Mouse (Mus musculus): ENCODE data around the gene Rbm33.
A peak's percentile ranks its signal among the peaks of the same experiment; 100 is the strongest.

Gene Rbm33

DNA sequence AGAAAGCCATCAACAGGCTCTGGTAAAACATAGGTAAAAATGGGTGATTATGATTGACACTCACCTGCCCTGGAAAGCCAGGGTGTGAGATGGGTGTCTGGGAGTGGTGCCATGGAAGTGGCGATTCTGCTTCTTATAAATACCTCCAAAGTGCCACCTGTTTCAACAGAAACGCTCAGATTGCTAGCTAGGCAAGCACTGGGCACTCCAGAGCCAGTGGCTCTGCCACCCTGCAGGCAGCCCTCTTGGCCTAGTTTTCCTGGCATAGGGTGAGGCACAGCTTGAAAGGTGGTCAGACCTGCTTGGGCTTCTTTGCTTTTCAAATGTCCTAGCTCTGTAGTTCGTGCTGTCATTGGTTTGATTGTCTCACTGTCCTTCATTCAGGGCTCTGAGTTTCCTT is 97.2 kb downstream of the Rbm33 start:
- peak; percentile 33 for DNase-seq

DNA sequence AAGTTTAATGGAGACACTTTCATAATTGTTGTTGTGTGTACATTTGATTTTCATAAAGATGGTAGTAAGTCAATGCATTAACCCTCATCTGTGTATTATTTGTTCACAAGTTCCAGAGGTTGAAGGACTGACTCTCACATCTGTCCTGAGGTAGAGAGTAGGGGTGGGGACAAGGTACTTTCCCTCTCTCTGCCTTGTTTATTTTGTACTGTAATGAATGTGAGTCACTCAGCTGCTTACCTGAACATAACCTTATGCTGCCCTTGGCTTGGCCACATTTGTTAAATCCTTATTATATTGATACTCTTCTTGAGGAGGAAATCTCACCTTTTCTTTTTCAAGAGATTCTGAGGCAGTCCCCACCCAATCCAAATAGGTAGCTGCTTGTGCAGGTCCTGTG is 99.1 kb downstream of the Rbm33 start:
- DNase-seq, result no peak

GRCm38 (mm10) chr5:28418734-28419133 is 101.8 kb downstream of the Rbm33 start:
- DNase-seq, result peak; percentile 0

- DNase-seq, result no peak
Observed at GRCm38 (mm10) chr5:28419640-28420265, 102.8 kb downstream of the Rbm33 start.

- DNase-seq, result no peak
Observed at GRCm38 (mm10) chr5:28423781-28424180, 106.9 kb downstream of the Rbm33 start.

- DNase-seq, result no peak
Observed at GRCm38 (mm10) chr5:28425926-28426325, 109.0 kb downstream of the Rbm33 start.

DNA sequence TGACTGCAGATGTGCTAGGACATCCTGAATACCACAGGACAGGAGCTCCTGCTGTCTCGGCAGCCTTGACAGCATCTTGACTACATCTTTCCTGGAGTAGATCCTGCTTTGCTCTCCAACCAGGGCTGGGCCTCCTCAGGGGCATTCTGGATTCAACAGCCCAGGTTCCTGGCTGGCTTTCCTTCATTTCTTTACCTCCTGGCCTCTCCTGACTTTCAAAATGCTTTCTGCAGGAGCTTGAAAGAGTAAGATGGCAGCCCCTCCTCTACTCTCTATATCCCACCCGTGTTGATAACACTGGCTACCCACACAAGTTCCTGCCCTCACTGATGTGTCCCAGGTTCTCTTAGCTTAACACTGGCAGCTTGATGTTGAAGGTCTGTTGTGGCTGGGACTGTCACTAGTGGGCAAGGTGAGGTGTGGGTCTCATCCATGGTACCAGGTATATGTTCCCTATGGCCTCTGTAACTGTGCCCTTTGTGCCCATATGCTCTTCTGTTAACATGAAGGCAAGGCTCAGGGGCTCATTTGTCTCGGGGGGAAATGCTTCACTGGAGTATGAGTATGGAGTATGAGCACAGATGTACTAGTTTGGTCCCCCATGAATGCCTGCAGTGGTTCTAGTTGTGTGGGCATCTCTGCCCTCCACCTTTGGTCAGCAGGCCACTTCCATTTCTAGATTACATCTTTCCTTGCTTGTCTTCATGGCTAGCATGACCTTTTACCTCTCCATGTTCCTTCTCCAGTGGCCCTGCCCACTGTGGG is 133.4 kb downstream of the Rbm33 start:
- DNase-seq, result no peak

- peak; percentile 81 for DNase-seq
Observed at GRCm38 (mm10) chr5:28451053-28451638, 134.2 kb downstream of the Rbm33 start.

GRCm38 (mm10) chr5:28453086-28453485 is 136.2 kb downstream of the Rbm33 start:
- no peak for DNase-seq

GRCm38 (mm10) chr5:28453523-28453922 is 136.6 kb downstream of the Rbm33 start:
- no peak for DNase-seq

DNA sequence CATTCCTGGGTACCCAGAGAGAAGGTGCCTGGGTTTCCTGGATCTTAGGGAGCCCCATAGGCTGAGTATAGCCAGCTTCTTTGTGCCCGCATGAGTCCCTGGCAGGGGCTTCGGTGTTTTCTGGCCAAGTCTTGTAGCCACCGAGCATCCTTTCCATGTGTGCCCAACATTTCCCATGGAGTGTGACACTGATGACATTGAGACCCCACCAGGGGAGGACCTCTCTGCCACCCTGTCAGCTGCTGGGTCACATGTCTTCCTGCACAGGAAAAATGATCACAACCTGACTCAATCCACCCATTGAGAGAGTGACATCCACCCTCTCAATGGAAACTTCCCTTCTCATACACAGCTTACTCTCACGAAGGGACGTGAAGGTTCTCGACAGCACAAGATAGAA is 137.6 kb downstream of the Rbm33 start:
- no peak for DNase-seq

- no peak for DNase-seq
Observed at GRCm38 (mm10) chr5:28455721-28456120, 138.8 kb downstream of the Rbm33 start.

GRCm38 (mm10) chr5:28456366-28456765 is 139.4 kb downstream of the Rbm33 start:
- no peak for DNase-seq

GRCm38 (mm10) chr5:28457921-28458641 is 141.2 kb downstream of the Rbm33 start:
- no peak for DNase-seq

- DNase-seq, result no peak
Observed at GRCm38 (mm10) chr5:28458821-28459240, 141.9 kb downstream of the Rbm33 start.

DNA sequence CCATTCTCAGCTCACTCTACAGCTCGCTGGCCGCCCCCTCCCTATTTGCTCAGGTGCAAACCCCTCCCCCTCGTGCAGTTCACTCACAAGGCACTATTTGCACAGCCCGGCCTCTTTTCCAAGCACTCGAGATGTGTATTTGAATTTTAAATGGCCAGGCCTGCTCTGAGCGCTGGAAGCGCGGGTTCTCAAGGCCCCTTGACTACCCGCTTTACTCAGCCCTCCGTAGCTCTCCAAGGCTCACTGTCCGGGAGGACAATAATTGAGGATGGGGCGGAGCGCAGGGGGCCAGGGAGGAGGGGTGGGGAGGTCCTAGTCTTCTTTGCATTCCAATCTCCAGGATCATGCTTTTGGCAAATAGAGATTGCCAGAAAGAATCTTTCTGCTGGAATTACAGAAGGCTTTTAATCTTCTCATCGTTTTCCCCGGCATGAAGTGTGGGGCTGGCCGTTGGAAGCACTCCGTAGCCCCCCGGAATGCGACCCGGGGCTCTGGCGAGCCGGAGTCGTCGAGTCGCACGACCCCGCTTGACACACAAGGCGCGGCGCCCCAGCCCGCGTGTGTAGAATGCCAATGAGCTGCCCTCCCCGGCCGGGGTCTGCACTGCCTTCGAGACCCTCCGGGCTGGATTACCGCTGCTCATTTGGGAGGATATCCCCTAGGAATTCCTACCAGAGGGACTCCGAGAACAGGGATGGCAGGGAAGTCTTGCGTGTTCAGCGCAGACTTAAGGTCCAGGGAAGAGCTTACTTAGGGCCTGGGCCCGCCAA is 142.7 kb downstream of the Rbm33 start:
- no peak for DNase-seq

DNA sequence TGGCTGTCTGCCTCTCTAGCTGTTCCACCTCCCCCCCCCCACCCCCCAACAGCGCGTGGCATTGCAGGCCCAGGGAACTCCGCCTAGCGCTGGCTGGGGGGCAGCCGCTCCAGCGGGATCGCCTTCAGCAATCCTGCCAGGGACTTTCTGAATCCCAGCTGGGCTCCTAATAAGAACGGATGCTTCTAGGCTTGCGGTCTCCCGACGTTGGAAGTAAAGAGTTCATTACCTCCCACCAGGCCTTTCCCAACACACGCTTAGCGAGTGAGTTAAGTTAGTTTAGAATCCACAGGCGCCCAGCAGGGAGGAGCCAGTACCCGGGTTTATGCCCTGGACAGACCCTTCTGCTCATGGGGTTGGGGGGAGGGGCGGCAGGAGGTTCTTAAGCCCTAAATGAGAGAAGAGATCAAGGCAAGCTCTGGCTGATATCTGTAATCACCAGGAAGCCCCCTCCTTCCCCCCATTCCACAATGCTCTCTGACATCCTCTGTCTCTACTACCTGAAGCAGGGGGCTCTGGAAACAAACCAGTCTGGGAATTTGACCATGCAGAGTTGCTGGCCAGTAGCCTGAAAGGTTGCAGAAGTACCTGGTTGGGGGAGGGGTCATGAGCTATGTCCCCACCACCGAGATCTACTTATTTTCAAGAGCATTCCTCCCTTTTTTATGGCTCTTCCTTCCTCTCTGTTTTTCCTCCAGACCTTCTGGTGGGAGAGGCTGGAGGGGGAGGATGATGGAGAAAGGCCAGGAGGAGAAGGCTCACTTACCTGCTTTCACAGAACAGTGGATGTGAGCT is 143.8 kb downstream of the Rbm33 start:
- DNase-seq, result no peak

DNA sequence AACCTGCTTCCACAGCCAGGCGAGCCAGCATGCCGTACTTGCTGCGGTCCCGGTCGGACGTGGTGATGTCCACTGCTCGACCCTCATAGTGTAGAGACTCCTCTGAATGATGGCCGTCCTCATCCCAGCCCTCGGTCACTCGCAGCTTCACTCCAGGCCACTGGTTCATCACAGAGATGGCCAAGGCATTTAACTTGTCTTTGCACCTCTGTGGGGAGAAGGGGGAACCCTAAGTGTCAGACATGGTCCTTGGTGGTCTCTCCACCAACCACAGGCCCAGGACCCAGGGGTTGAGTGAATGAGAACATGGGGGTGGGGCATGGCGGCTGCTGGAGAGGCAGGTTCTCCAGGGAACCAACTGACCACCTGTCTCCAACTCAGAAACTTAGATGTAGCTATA is 144.5 kb downstream of the Rbm33 start:
- DNase-seq, result no peak

GRCm38 (mm10) chr5:28462741-28463590 is 146.0 kb downstream of the Rbm33 start:
- DNase-seq, result no peak

DNA sequence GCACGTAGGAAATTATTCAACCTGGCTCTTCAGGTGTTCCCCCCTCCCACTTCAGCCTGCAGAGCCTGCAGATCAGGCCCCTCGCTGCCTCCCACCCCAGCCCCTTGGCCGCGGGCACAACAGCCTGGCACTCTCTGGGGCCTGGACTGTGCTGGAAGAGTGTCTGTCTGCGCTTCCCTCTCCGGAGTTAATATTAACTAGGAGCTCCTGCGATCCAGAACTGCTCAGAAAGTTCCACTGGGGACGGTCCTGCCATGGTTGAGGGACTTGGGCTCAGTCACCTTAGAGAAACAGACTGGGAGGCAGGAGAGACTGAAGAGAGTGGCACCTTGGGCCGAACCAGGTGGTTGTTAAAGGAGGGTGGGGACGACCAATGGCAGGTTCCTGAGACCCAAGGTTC is 146.7 kb downstream of the Rbm33 start:
- no peak for DNase-seq
